Mouse (Mus musculus): ENCODE results near the gene Slc46a1. TPM values are rescaled to one million over a fixed set of nuclear protein-coding genes. Genes with fewer than 3 reads are reported as not detected.

The Slc46a1 gene
- polyA plus RNA-seq, 1 experiment from 2014 or later = 15.4 TPM

- Histone ChIP-seq H3K36me3 (no peaks in the 10 kb centered on the region), H3K4me2 (replicated peaks) (peak overlapping the region; percentile 49), H3K27me3 (peaks cover 78% of the 10 kb centered on the region), H3K9me3 (no peaks in the 10 kb centered on the region), H3K4me1 (peaks cover 4% of the 10 kb centered on the region), H3K4me3 (peak overlapping the region; percentile 28), H3K27ac (no peak overlapping the region), H3K9ac (0 out of 2 replicates have a peak overlapping the region, but pooled peaks have one; percentile 31)
- WGBS = 7% methylated on average over 48 of the region's 48 CpGs
- 0 out of 2 replicates have a peak, but pooled peaks have one; percentile 64 for ATAC-seq (ENCODE audit: insufficient number of reproducible peaks, insufficient read depth, low FRiP score, low TSS enrichment)
Measured at GRCm38 (mm10) chr11:78490781-78491241, 25.3 kb downstream of the Slc46a1 start.

- H3K27me3 ChIP-seq = peaks cover 63% of the 10 kb centered on the region
- H3K4me2 ChIP-seq (replicated peaks) = 0 out of 2 replicates have a peak overlapping the region, but pooled peaks have one; percentile 99
- no peak overlapping the region for H3K9ac ChIP-seq
- H3K4me3 ChIP-seq = no peak overlapping the region
- H3K36me3 ChIP-seq = no peaks in the 10 kb centered on the region
- no peak for ATAC-seq (ENCODE audit: insufficient number of reproducible peaks, insufficient read depth, low FRiP score, low TSS enrichment)
- no peak overlapping the region for H3K27ac ChIP-seq
- peaks cover 13% of the 10 kb centered on the region; the same call in 1 of the 2 replicates for H3K4me1 ChIP-seq
- 3% methylated on average over 6 of the region's 6 CpGs for WGBS
- no peaks in the 10 kb centered on the region for H3K9me3 ChIP-seq
Measured at GRCm38 (mm10) chr11:78495904-78496303, 30.4 kb downstream of the Slc46a1 start.

- H3K9me3 ChIP-seq = no peaks in the 10 kb centered on the region
- peak; percentile 43 for ATAC-seq (ENCODE audit: insufficient number of reproducible peaks, insufficient read depth, low FRiP score, low TSS enrichment)
- H3K36me3 ChIP-seq = no peaks in the 10 kb centered on the region
- under 1% methylated on average over 44 of the region's 44 CpGs for WGBS
- peaks cover 13% of the 10 kb centered on the region; the same call in 1 of the 2 replicates for H3K4me1 ChIP-seq
- H3K27ac ChIP-seq = peak overlapping the region; percentile 54; the same call in 1 of the 2 replicates
- H3K4me2 ChIP-seq (replicated peaks) = peak overlapping the region; percentile 99
- H3K27me3 ChIP-seq = peaks cover 58% of the 10 kb centered on the region
- H3K4me3 ChIP-seq = peak overlapping the region; percentile 63
- peak overlapping the region; percentile 56 for H3K9ac ChIP-seq
Measured at GRCm38 (mm10) chr11:78497071-78497541, 31.6 kb downstream of the Slc46a1 start.

GRCm38 (mm10) chr11:78497544-78498522, 32.3 kb downstream of the Slc46a1 start, which contains the start of gene Sarm1:
Sarm1 (minus strand) TSS chr11:78497754.
- H3K27ac ChIP-seq = peak within 1 kb of the TSS; percentile 54
- peaks cover 59% of the 10 kb centered on the region for H3K27me3 ChIP-seq
- no peaks in the 10 kb centered on the region for H3K36me3 ChIP-seq
- ATAC-seq (ENCODE audit: insufficient number of reproducible peaks, insufficient read depth, low FRiP score, low TSS enrichment) = peak; percentile 91
- H3K9me3 ChIP-seq = no peaks in the 10 kb centered on the region
- 3% methylated on average over 36 of the region's 36 CpGs for WGBS
- peak within 1 kb of the TSS; percentile 63 for H3K4me3 ChIP-seq
- peak within 1 kb of the TSS; percentile 99 for H3K4me2 ChIP-seq (replicated peaks)
- H3K9ac ChIP-seq = peak within 1 kb of the TSS; percentile 56
- peaks cover 13% of the 10 kb centered on the region; the same call in 1 of the 2 replicates for H3K4me1 ChIP-seq

GRCm38 (mm10) chr11:78499004-78499403, 33.5 kb downstream of the Slc46a1 start, which contains the start of gene Vtn:
Vtn (plus strand) TSS chr11:78499091.
- Histone ChIP-seq H3K36me3 (no peaks in the 10 kb centered on the region), H3K9me3 (no peaks in the 10 kb centered on the region), H3K27ac (peak within 1 kb of the TSS; percentile 46; the same call in 1 of the 2 replicates), H3K4me2 (replicated peaks) (peak within 1 kb of the TSS; percentile 99), H3K4me1 (peaks cover 13% of the 10 kb centered on the region; the same call in 1 of the 2 replicates), H3K9ac (no peak within 1 kb of the TSS), H3K4me3 (peak within 1 kb of the TSS; percentile 63), H3K27me3 (peaks cover 55% of the 10 kb centered on the region)
- WGBS = 49% methylated on average over 7 of the region's 7 CpGs
- no peak for ATAC-seq (ENCODE audit: insufficient number of reproducible peaks, insufficient read depth, low FRiP score, low TSS enrichment)

- H3K36me3 ChIP-seq = no peaks in the 10 kb centered on the region
- peaks cover 13% of the 10 kb centered on the region; the same call in 1 of the 2 replicates for H3K4me1 ChIP-seq
- 48% methylated on average over 16 of the region's 16 CpGs for WGBS
- H3K4me3 ChIP-seq = no peak overlapping the region
- peaks cover 52% of the 10 kb centered on the region for H3K27me3 ChIP-seq
- H3K27ac ChIP-seq = no peak overlapping the region
- no peak for ATAC-seq (ENCODE audit: insufficient number of reproducible peaks, insufficient read depth, low FRiP score, low TSS enrichment)
- no peaks in the 10 kb centered on the region for H3K9me3 ChIP-seq
- no peak overlapping the region for H3K4me2 ChIP-seq (replicated peaks)
- H3K9ac ChIP-seq = no peak overlapping the region
Measured at GRCm38 (mm10) chr11:78499543-78499942, 34.0 kb downstream of the Slc46a1 start.

GRCm38 (mm10) chr11:78500623-78501202, 35.2 kb downstream of the Slc46a1 start:
- no peak overlapping the region for H3K9ac ChIP-seq
- H3K27ac ChIP-seq = no peak overlapping the region
- H3K9me3 ChIP-seq = no peaks in the 10 kb centered on the region
- H3K36me3 ChIP-seq = no peaks in the 10 kb centered on the region
- ATAC-seq (ENCODE audit: insufficient number of reproducible peaks, insufficient read depth, low FRiP score, low TSS enrichment) = no peak
- H3K4me3 ChIP-seq = no peak overlapping the region
- 77% methylated on average over 9 of the region's 9 CpGs for WGBS
- H3K4me1 ChIP-seq = peaks cover 13% of the 10 kb centered on the region; the same call in 1 of the 2 replicates
- H3K27me3 ChIP-seq = peaks cover 44% of the 10 kb centered on the region
- H3K4me2 ChIP-seq (replicated peaks) = no peak overlapping the region

GRCm38 (mm10) chr11:78501529-78501928, 36.0 kb downstream of the Slc46a1 start:
- Histone ChIP-seq H3K36me3 (peaks cover 3% of the 10 kb centered on the region), H3K4me1 (peaks cover 13% of the 10 kb centered on the region; the same call in 1 of the 2 replicates)
- ATAC-seq (ENCODE audit: insufficient number of reproducible peaks, insufficient read depth, low FRiP score, low TSS enrichment) = no peak

GRCm38 (mm10) chr11:78502909-78503650, 37.6 kb downstream of the Slc46a1 start, which contains the start of gene Sebox:
Sebox (plus strand) TSS chr11:78503447.
- Histone ChIP-seq H3K4me3 (no peak within 1 kb of the TSS), H3K27me3 (peaks cover 31% of the 10 kb centered on the region), H3K9me3 (no peaks in the 10 kb centered on the region), H3K4me1 (peaks cover 3% of the 10 kb centered on the region; the same call in 1 of the 2 replicates), H3K27ac (no peak within 1 kb of the TSS), H3K36me3 (peaks cover 18% of the 10 kb centered on the region), H3K4me2 (replicated peaks) (no peak within 1 kb of the TSS), H3K9ac (no peak within 1 kb of the TSS)
- ATAC-seq (ENCODE audit: insufficient number of reproducible peaks, insufficient read depth, low FRiP score, low TSS enrichment) = no peak
- 73% methylated on average over 7 of the region's 7 CpGs for WGBS

More at GRCm38 (mm10) chr11:78501529-78501928, 36.0 kb downstream of the Slc46a1 start:
- H3K4me2 ChIP-seq (replicated peaks) = no peak overlapping the region
- no peak overlapping the region for H3K9ac ChIP-seq
- no peak overlapping the region for H3K27ac ChIP-seq
- WGBS = 81% methylated on average over 20 of the region's 20 CpGs
- no peaks in the 10 kb centered on the region for H3K9me3 ChIP-seq
- no peak overlapping the region for H3K4me3 ChIP-seq
- H3K27me3 ChIP-seq = peaks cover 36% of the 10 kb centered on the region

GRCm38 (mm10) chr11:78505430-78505829, 39.9 kb downstream of the Slc46a1 start:
- Histone ChIP-seq H3K9me3 (no peaks in the 10 kb centered on the region), H3K4me3 (no peak overlapping the region), H3K36me3 (peaks cover 24% of the 10 kb centered on the region), H3K4me1 (no peaks in the 10 kb centered on the region), H3K27ac (no peak overlapping the region), H3K4me2 (replicated peaks) (no peak overlapping the region), H3K27me3 (peaks cover 13% of the 10 kb centered on the region; the same call in 1 of the 2 replicates), H3K9ac (no peak overlapping the region)
- ATAC-seq (ENCODE audit: insufficient number of reproducible peaks, insufficient read depth, low FRiP score, low TSS enrichment) = no peak
- WGBS = 78% methylated on average over 3 of the region's 3 CpGs
